Mouse (Mus musculus) spleen, adult 2 months (tissue): ENCODE measurements around the gene Erich4.

Source experiments
- CTCF ChIP-seq: fragments of 200-500 bp; IDR thresholded peaks from 2 replicates; pipeline ENCODE4 v1.5.1; 2011; ENCODE audit warnings: mild to moderate bottlenecking, inconsistent platforms; ENCODE audit not compliant: insufficient read depth, insufficient read length, insufficient replicate concordance; ENCODE audit errors: extremely low read depth
- POLR2A ChIP-seq: fragments of 200-500 bp; IDR thresholded peaks from 2 replicates; pipeline ENCODE4 v1.6.1; 2011; ENCODE audit warnings: low read depth, low read length, inconsistent platforms

DNA sequence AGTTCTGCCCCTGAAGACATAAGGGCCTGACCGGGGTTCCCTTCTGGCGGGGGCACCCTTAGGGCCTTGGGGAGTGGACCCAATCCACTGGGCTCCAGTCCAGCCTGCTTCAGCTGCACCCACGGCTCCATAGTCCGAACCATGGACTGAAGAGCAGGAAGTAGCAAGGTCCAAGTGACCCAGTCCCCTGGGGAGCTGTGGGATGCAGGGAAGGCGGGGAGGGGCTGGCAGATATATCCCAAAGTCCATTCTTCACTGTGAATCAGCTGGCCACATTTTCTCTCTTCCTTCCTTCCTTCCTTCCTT, at the start of gene Erich4:
- no peak for TF ChIP-seq POLR2A
- TF ChIP-seq CTCF: no peak
